Mouse (Mus musculus) adrenal gland, adult 18-20 months (tissue): Measurements from ENCODE around the gene Med21. TPM values are rescaled to one million over a fixed set of nuclear protein-coding genes. Genes with fewer than 3 reads are reported as not detected.

Source experiments
- DNase-seq, 2 experiments: peaks; one replicate each; pipeline ENCODE4 v3.0.0; 2021 to 2022; ENCODE audit warnings: low spot score in 2 of 2
- total RNA-seq, 2 experiments: library from RNA; stranded (reverse); gene quantifications; 1 replicate in 1 of 2; 2 replicates in 1 of 2; pipeline ENCODE4 v1.2.3; 2021

Gene Med21
- total RNA-seq, 2 experiments from 2014 or later, result 66.4 to 67.1 TPM

GRCm38 (mm10) chr6:146678136-146679070 is 36.1 kb downstream of the Med21 start:
- DNase-seq, result no peak

GRCm38 (mm10) chr6:146683881-146684280 is 41.5 kb downstream of the Med21 start:
- DNase-seq, result no peak

DNA sequence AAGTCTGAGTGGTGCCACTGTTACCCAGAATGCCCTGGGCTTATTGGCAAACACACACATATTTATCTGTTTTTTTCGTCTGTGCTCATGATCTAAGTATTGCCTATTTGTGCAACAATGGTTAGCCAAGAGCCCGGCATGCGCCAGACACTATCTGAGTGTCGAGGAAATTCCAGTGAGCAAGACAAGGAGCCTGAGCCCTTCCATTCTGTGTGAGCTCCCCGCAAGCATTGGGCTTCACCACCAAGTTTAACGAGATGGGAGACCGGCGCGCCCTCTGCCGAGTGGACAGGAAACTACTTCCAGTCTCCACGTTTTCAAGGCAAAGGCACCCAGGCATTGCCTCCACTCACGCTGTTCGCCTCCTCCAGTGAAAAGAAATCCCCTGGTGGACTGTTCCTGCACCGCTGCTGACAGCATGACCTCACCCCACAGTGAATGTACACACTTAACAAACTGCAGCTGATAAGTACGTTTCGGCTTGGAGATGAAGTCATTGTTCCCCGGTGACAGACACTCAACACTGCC is 43.5 kb downstream of the Med21 start:
- peak; percentile 43 to 60 for DNase-seq

- DNase-seq, result no peak
These were observed 44.3 kb downstream of the Med21 start for GRCm38 (mm10) chr6:146686463-146687196.

GRCm38 (mm10) chr6:146688010-146688409 is 45.7 kb downstream of the Med21 start:
- DNase-seq, result no peak

- no peak for DNase-seq
These were observed 46.5 kb downstream of the Med21 start for GRCm38 (mm10) chr6:146688861-146689260.

GRCm38 (mm10) chr6:146697767-146698166 is 55.4 kb downstream of the Med21 start:
- no peak for DNase-seq

GRCm38 (mm10) chr6:146698376-146698775 is 56.0 kb downstream of the Med21 start:
- no peak for DNase-seq

Other genes starting within 250 kb of the Med21 start
- 10 to 100 TPM; 39.6 to 41.7 TPM for gene Itpr2, start 140.3 kb upstream of the Med21 start, total RNA-seq
- 100 to 1,000 TPM in 1 of 2 experiments, 10 to 100 TPM in 1; 91.3 to 103 TPM for gene Fgfr1op2, start 65.3 kb upstream of the Med21 start, total RNA-seq
- 10 to 100 TPM; 35.7 to 36.0 TPM for gene Ints13, start 64.7 kb upstream of the Med21 start, total RNA-seq
- gene Tm7sf3, start 277 bp downstream of the Med21 start, total RNA-seq, result 10 to 100 TPM; 30.2 to 33.3 TPM
- gene Stk38l, start 82.4 kb downstream of the Med21 start, total RNA-seq, result 10 to 100 TPM; 20.3 to 21.0 TPM
- 1 to 10 TPM in 1 of 2 experiments, under 1 TPM in 1; 0.67 to 1.2 TPM for gene Arntl2, start 153.5 kb downstream of the Med21 start, total RNA-seq
- gene Smco2, start 207.6 kb downstream of the Med21 start, total RNA-seq, result not detected
- gene Ppfibp1, start 245.9 kb downstream of the Med21 start, total RNA-seq, result 10 to 100 TPM; 72.0 to 88.3 TPM